Mouse (Mus musculus) left cerebral cortex, postnatal 25 days (tissue): Measurements from ENCODE around the gene Alg12. TPM values are rescaled to one million over a fixed set of nuclear protein-coding genes. Genes with fewer than 3 reads are reported as not detected.
"Not testable (repeated sequence)": the region's sequence is repeated elsewhere in the genome, so short reads cannot be mapped to it uniquely, and the experiment has no call there.

Experiments
- DNase-seq, 2 experiments: peaks; one replicate each; pipeline ENCODE4 v3.0.0; 2022; ENCODE audit warnings: low spot score in 2 of 2, mixed read lengths in 1 of 2
- intact Hi-C: fragments of 180-260 bp; cut with DNase I; formaldehyde crosslinking; loops from one replicate; pipeline ENCODE4 v1.15.1; 2025
- total RNA-seq, 2 experiments: library from RNA; stranded (reverse); gene quantifications; 2 replicates each; pipeline ENCODE4 v1.2.3; 2021

Alg12 gene
- total RNA-seq, 2 experiments from 2014 or later, result 13.2 to 16.6 TPM

GRCm38 (mm10) chr15:88810369-88810768 is 8.7 kb downstream of the Alg12 start:
- intact Hi-C loops, result no loop called here
- DNase-seq, result no peak

- intact Hi-C loops, result no loop called here
- no peak for DNase-seq
These were observed 11.0 kb downstream of the Alg12 start for GRCm38 (mm10) chr15:88808121-88808520.

- DNase-seq, result no peak
- intact Hi-C loops, result no loop called here
These were observed 16.8 kb downstream of the Alg12 start for GRCm38 (mm10) chr15:88802348-88802747.

DNA sequence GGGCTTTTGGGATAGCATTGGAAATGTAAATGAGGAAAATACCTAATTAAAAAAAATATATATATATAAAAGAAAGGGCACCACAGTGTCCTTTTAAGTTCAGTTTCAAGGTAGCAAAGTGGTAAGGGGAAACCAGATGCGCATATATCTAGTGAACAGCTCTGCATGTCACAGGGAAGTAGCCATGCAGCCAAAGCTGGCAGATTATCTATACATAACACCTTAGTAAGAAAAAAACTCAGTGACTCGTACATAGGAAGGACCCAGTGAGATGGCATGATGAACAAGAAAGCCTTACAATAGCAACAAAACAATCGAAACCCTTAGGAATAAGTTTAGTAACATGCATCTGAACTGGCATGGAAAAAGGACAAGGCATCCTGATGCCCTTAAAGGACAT is 17.2 kb downstream of the Alg12 start:
- no peak for DNase-seq
- intact Hi-C loops, result no loop called here

- no peak for DNase-seq
- intact Hi-C loops, result no loop called here
These were observed 18.2 kb downstream of the Alg12 start for GRCm38 (mm10) chr15:88800921-88801354.

DNA sequence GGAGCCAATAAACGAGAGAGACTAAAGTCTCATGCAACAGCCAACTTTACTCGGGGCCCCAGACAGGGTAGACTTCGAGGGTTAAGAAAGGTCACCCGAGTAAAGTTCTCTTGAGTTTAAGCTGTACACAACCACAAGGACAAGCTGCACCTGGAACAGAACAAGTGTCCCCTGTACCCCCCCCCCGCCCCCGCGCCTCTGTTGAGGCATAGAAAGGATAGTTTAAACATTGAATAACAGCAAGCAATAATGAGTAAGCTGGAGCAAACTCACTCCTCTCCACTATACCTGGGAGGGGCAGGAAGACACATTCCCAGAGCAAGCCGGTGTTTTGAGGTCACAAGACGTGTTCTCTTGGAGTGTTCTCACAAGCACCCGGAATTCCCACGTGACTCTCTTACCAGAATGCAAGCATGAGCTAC is 19.2 kb downstream of the Alg12 start:
- no peak for DNase-seq
- intact Hi-C loops, result no loop called here

DNA sequence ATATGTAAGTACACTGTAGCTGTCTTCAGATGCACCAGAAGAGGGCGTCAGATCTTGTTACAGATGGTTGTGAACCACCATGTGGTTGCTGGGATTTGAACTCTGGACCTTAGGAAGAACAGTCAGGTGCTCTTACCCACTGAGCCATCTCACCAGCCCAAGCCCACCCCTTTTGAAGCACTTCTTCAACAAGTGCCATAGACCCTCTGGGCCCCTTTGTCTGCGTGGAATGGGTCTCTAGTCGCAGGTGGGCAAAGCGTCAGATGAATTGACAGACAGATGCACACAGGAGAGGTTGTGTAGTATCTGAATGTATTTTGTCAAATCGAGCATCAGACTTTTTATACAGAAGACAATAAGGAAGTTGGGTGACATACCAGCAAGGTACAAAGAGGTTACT is 24.4 kb downstream of the Alg12 start:
- DNase-seq, intact Hi-C loops: not testable (repeated sequence)

GRCm38 (mm10) chr15:88792140-88792850 is 26.8 kb downstream of the Alg12 start:
- intact Hi-C loops, result no loop called here

GRCm38 (mm10) chr15:88774630-88775029 is 44.5 kb downstream of the Alg12 start:
- intact Hi-C loops, DNase-seq: not testable (repeated sequence)

More at GRCm38 (mm10) chr15:88792140-88792850, 26.8 kb downstream of the Alg12 start:
- no peak for DNase-seq

GRCm38 (mm10) chr15:88768537-88768936 is 50.6 kb downstream of the Alg12 start:
- intact Hi-C loops, result no loop called here
- no peak for DNase-seq

- intact Hi-C loops, DNase-seq: not testable (repeated sequence)
These were observed 53.0 kb downstream of the Alg12 start for GRCm38 (mm10) chr15:88766139-88766538.

DNA sequence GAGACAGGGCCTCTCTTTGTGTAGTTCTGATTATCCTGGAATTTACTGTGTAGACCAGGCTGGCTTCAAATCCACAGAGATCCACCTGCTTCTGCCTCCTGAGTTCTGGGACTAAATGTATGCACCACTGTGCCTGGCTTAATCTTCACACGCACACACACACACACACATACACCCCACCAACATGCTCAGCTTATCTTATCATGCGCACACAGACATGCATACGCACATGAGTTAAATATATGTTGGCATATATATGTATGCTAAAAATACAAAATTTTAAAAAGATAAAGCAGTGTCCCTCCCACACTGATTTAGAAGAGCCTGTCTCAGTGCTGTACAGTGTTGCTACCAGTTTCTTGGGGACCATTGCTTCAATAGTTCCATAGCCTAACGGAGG is 57.6 kb downstream of the Alg12 start:
- intact Hi-C loops, result no loop called here
- DNase-seq, result no peak

- no peak for DNase-seq
- intact Hi-C loops, result no loop called here
These were observed 61.1 kb downstream of the Alg12 start for GRCm38 (mm10) chr15:88758061-88758460.

DNA sequence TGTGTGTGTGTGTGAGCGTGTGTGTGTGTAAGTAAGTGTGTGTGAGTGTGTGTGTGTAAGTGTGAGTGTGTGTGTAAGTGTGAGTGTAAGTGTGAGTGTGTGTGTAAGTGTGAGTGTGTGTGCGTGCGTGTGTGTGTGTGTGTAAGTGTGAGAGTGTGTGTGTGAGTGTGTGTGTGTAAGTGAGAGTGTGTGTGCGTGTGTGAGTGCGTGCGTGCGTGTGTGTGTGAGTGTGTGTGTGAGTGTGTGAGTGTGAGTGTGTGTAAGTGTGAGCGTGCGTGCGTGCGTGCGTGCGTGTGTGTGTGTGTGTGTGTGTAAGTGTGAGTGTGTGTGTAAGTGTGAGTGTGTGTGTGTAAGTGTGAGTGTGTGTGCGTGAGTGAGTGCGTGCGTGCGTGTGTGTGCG is 63.4 kb downstream of the Alg12 start:
- intact Hi-C loops, result no loop called here
- no peak for DNase-seq

Other genes starting within 250 kb of the Alg12 start
- not detected for gene Zdhhc25, start 219.0 kb downstream of the Alg12 start, total RNA-seq
- 10 to 100 TPM; 50.5 to 52.7 TPM for gene Brd1, start 85.1 kb downstream of the Alg12 start, total RNA-seq
- gene Zbed4, start 67.7 kb downstream of the Alg12 start, total RNA-seq, result 10 to 100 TPM; 11.7 to 12.2 TPM
- gene Creld2, start 328 bp upstream of the Alg12 start, total RNA-seq, result 10 to 100 TPM; 27.3 to 27.8 TPM
- gene Pim3, start 42.9 kb upstream of the Alg12 start, total RNA-seq, result 10 to 100 TPM; 35.7 to 35.9 TPM
- gene Ttll8, start 135.1 kb upstream of the Alg12 start, total RNA-seq, result 1 to 10 TPM; 1.3 to 1.7 TPM
- gene Mlc1, start 159.7 kb upstream of the Alg12 start, total RNA-seq, result 100 to 1,000 TPM; 101 to 103 TPM
- not detected for gene Mov10l1, start 163.6 kb upstream of the Alg12 start, total RNA-seq
- 10 to 100 TPM; 95.4 to 95.5 TPM for gene Panx2, start 240.4 kb upstream of the Alg12 start, total RNA-seq